Mouse (Mus musculus) stomach, adult 2 months (tissue): ENCODE measurements around the gene V1ra8. TPM values are rescaled to one million over a fixed set of nuclear protein-coding genes. Genes with fewer than 3 reads are reported as not detected.

Experiments used
- polyA plus RNA-seq: library from polyadenylated mRNA; depleted of rRNA; stranded (reverse); fragments of >200 nt; gene quantifications from 2 replicates; pipeline ENCODE4 v1.2.3, GENCODE M21; 2012; rRNA removed

Gene V1ra8
- not detected in 2 replicates for polyA plus RNA-seq

DNA sequence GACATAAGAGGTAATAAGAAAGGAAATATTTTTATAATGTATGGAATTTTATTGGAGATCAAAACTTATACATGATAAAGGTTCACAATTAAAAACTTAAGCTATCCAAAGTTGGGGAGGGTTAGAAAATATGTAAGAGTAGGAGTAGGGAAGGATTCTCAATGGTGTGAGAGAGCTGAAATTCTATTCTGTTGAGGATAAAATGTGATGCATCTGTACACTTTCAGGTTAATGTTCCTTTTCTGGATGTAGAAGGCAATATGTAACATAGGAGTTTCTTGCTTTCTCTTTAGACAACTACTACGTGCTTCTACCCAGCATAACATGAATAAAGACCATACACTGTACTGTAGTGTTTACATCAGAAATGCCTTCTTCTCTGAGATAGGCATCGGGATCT, at the start of gene V1ra8:
Gene V1ra8 (plus strand): TSS at position 301 of the 400 bp plus-strand sequence.

DNA sequence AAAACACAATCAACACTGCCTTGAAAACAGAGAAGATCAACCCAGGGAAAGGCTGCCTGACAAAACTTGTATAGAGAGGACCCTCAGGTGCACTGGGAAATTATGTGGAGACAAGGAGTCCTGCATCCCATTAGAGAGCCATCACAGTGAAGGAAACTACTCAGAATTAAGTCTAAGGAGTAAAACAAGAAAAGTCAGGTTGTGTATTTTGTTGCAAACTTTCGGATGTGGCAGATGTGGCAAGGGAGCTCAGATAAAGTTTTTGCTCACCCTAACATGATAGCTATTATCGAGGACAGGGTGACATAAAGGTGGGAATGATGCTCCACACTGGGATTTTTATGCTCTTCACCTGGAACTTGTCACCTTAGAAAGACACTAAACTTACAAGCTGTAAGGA, 28.1 kb upstream of the V1ra8 start, which contains the start of gene Vmn1r52:
Gene Vmn1r52 (plus strand): TSS at position 301 of the 400 bp plus-strand sequence.

DNA sequence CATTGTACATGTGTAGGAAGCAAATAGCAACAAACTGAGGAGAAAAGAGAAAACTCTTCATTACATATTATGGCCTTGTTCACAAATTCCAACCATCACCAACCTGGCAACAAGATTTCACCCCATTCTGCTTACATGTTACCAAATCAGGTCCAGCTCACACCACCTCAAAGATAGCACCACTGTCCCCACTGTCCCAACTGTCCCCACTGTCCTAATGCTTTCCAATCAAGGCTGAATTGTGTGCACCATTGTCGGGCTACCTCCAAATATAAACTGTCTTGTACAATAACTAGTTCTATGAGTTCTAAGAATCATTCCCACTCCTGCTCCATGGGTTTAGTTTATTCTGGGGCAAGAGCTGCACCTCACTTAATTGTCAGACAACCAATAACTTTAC, 21.7 kb downstream of the V1ra8 start, which contains the start of gene Vmn1r53:
Gene Vmn1r53 (minus strand): TSS at position 101 of the 400 bp plus-strand sequence.

DNA sequence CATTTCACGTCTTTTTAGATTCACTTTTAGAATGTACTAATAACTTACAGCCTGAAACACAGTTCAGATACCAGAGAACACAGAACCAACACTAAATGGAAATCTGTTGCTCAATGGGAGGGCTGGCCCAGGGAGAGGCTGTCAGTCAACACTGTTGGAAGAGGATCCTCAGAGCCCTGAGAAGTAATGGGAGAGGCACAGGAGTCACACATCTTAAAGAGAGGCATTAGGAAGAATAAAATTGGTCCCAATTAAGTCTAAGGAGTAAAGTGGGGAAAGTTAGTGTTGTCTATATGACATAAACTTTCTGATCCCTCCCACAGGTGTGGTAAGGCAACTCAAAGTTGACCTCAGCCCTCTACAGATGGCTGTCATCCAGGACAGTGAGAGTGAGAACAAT, 43.4 kb downstream of the V1ra8 start, which contains the start of gene Vmn1r54:
Gene Vmn1r54 (plus strand): TSS at position 301 of the 400 bp plus-strand sequence.

Other genes with a start within 250 kb of the V1ra8 start
- gene Vmn1r46, start 233.5 kb upstream of the V1ra8 start, polyA plus RNA-seq, result not detected in 2 replicates
- gene Vmn1r47, start 186.6 kb upstream of the V1ra8 start, polyA plus RNA-seq, result not detected in 2 replicates
- gene Vmn1r48, start 166.0 kb upstream of the V1ra8 start, polyA plus RNA-seq, result not detected in 2 replicates
- gene Vmn1r49, start 124.3 kb upstream of the V1ra8 start, polyA plus RNA-seq, result not detected in 2 replicates
- not detected in 2 replicates for gene Vmn1r50, start 101.4 kb upstream of the V1ra8 start, polyA plus RNA-seq
- not detected in 2 replicates for gene Vmn1r51, start 80.2 kb upstream of the V1ra8 start, polyA plus RNA-seq
- gene Vmn1r52, start 28.0 kb upstream of the V1ra8 start, polyA plus RNA-seq, result not detected in 2 replicates
- 0.17 TPM in 1 of 2 replicates, not detected in the other for gene Vmn1r53, start 21.6 kb downstream of the V1ra8 start, polyA plus RNA-seq
- not detected in 2 replicates for gene Vmn1r54, start 43.5 kb downstream of the V1ra8 start, polyA plus RNA-seq
- gene BC048671, start 98.4 kb downstream of the V1ra8 start, polyA plus RNA-seq, result not detected in 2 replicates
- gene Chst13, start 122.4 kb downstream of the V1ra8 start, polyA plus RNA-seq, result 0.51 and 1.1 TPM in 2 replicates
- gene Uroc1, start 130.5 kb downstream of the V1ra8 start, polyA plus RNA-seq, result 0.04 TPM in 1 of 2 replicates, not detected in the other
- gene Zxdc, start 166.7 kb downstream of the V1ra8 start, polyA plus RNA-seq, result 10.9 and 13.8 TPM in 2 replicates
- gene Cfap100, start 226.0 kb downstream of the V1ra8 start, polyA plus RNA-seq, result 0.03 and 0.35 TPM in 2 replicates